Mouse (Mus musculus): Measurements from ENCODE around the gene Cbr1. TPM values are rescaled to one million over a fixed set of nuclear protein-coding genes. Genes with fewer than 3 reads are reported as not detected.

Gene Cbr1
- total and polyA plus RNA-seq, 3 experiments, result 1.1 to 8.9 (median 1.7) TPM

- in situ Hi-C loops (cut with MboI; ENCODE audit: low pct_ligation_motif_present, low pct_unique_long_range_greater_than_20kb, low sequenced_read_pairs) (no loop called here), dilution Hi-C loops (cut with MboI; ENCODE audit: extremely low pct_ligation_motif_present, extremely low pct_unique_long_range_greater_than_20kb, low sequenced_read_pairs) (no loop called here)
- Histone ChIP-seq H3K4me2 (ENCODE audit: insufficient read depth, low read depth, poor library complexity, severe bottlenecking) (no peak overlapping the region), H3K27ac (ENCODE audit: insufficient read depth, low read depth) (no peak overlapping the region), H3K9ac (ENCODE audit: insufficient read depth, low read depth) (no peak overlapping the region), H3K9me3 (replicated peaks; ENCODE audit: low read length) (no peaks in the 10 kb centered on the region), H3K4me3 (replicated peaks in 1 of 3; ENCODE audit: low read depth in 2 of 3, low read length in 2 of 3, poor library complexity in 1 of 3) (no peak overlapping the region), H3K36me3 (replicated peaks in 1 of 2; ENCODE audit: control insufficient read depth in 1 of 2, insufficient read depth in 1 of 2, low read length in 1 of 2) (no peaks in the 10 kb centered on the region), H3K4me1 (ENCODE audit: control insufficient read depth in 1 of 2, insufficient read depth in 2 of 2) (0 out of 4 replicates have a peak, but pooled peaks cover 0 to 2% of the 10 kb centered on the region in 2 experiments), H3K27me3 (replicated peaks) (no peaks in the 10 kb centered on the region), H3K79me2 (replicated peaks; ENCODE audit: control insufficient read depth, extremely low read depth, insufficient read depth, poor library complexity, severe bottlenecking) (no peaks in the 10 kb centered on the region)
- no peak for DNase-seq (ENCODE audit: extremely low read depth)
- no peak for TF ChIP-seq NRF1 (IDR thresholded peaks at IDR 0.05; ENCODE audit: low read depth, low read length)
- no peak for TF ChIP-seq ELF1 (IDR thresholded peaks at IDR 0.05; ENCODE audit: low read depth, low read length)
- no peak for TF ChIP-seq CTCF (conservative IDR thresholded peaks at IDR 0.05 in 1 of 2, IDR thresholded peaks at IDR 0.05 in 1 of 2; ENCODE audit: low read depth in 2 of 2, low read length in 2 of 2)
- no peak for TF ChIP-seq HCFC1 (IDR thresholded peaks at IDR 0.05; ENCODE audit: low read depth, low read length)
- no peak for TF ChIP-seq TBP (conservative IDR thresholded peaks at IDR 0.05; ENCODE audit: low read depth, low read length)
- no peak for TF ChIP-seq JUN (IDR thresholded peaks at IDR 0.05; ENCODE audit: insufficient read depth, low read depth, low read length)
- no peak for TF ChIP-seq BHLHE40 (IDR thresholded peaks at IDR 0.05; ENCODE audit: low read depth, low read length)
- TF ChIP-seq SIN3A (IDR thresholded peaks at IDR 0.05; ENCODE audit: low read length), result no peak
- no peak for TF ChIP-seq E2F4 (IDR thresholded peaks at IDR 0.05; ENCODE audit: insufficient replicate concordance, low read depth, low read length)
Observed at GRCm38 (mm10) chr16:93624671-93625070, 19.0 kb downstream of the Cbr1 start.

- Histone ChIP-seq H3K27ac (ENCODE audit: insufficient read depth, low read depth) (no peak overlapping the region), H3K4me2 (ENCODE audit: insufficient read depth, low read depth, poor library complexity, severe bottlenecking) (no peak overlapping the region), H3K9me3 (replicated peaks; ENCODE audit: low read length) (no peaks in the 10 kb centered on the region), H3K27me3 (replicated peaks) (no peaks in the 10 kb centered on the region), H3K9ac (ENCODE audit: insufficient read depth, low read depth) (no peak overlapping the region), H3K79me2 (replicated peaks; ENCODE audit: control insufficient read depth, extremely low read depth, insufficient read depth, poor library complexity, severe bottlenecking) (no peaks in the 10 kb centered on the region), H3K4me1 (ENCODE audit: control insufficient read depth in 1 of 2, insufficient read depth in 2 of 2) (peaks cover 0 to 5% of the 10 kb centered on the region in 2 experiments; a peak in 1 of 4 replicates), H3K4me3 (replicated peaks in 1 of 3; ENCODE audit: low read depth in 2 of 3, low read length in 2 of 3, poor library complexity in 1 of 3) (no peak overlapping the region), H3K36me3 (replicated peaks in 1 of 2; ENCODE audit: control insufficient read depth in 1 of 2, insufficient read depth in 1 of 2, low read length in 1 of 2) (no peaks in the 10 kb centered on the region)
- TF ChIP-seq ZNF384 (IDR thresholded peaks at IDR 0.05; ENCODE audit: low read depth, low read length), result no peak
- TF ChIP-seq USF1 (IDR thresholded peaks at IDR 0.05; ENCODE audit: low read depth, low read length), result no peak
- no peak for TF ChIP-seq MEF2A (IDR thresholded peaks at IDR 0.05; ENCODE audit: borderline replicate concordance, low read depth, low read length)
- TF ChIP-seq RAD21 (IDR thresholded peaks at IDR 0.05; ENCODE audit: low read depth, low read length), result peak; percentile 41
- no peak for TF ChIP-seq NELFE (IDR thresholded peaks at IDR 0.05; ENCODE audit: low read depth, low read length)
- no peak for TF ChIP-seq ETS1 (conservative IDR thresholded peaks at IDR 0.05; ENCODE audit: low read depth, low read length)
- TF ChIP-seq ZMIZ1 (IDR thresholded peaks at IDR 0.05; ENCODE audit: low read depth, low read length), result no peak
- TF ChIP-seq CTCF (conservative IDR thresholded peaks at IDR 0.05 in 1 of 2, IDR thresholded peaks at IDR 0.05 in 1 of 2; ENCODE audit: low read depth in 2 of 2, low read length in 2 of 2), result peak in 1 of 2 experiments; percentile 57; a peak in 2 of 4 replicates
- no peak for TF ChIP-seq GABPA (IDR thresholded peaks at IDR 0.05; ENCODE audit: insufficient replicate concordance, low read depth, low read length)
- in situ Hi-C loops (cut with MboI; ENCODE audit: low pct_ligation_motif_present, low pct_unique_long_range_greater_than_20kb, low sequenced_read_pairs) (no loop called here), dilution Hi-C loops (cut with MboI; ENCODE audit: extremely low pct_ligation_motif_present, extremely low pct_unique_long_range_greater_than_20kb, low sequenced_read_pairs) (no loop called here)
- DNase-seq (ENCODE audit: extremely low read depth), result no peak
Observed at GRCm38 (mm10) chr16:93626745-93627144, 21.1 kb downstream of the Cbr1 start.
